Comparison of ENCODE assay signal across 19 mouse cellular contexts in genomic region chr10:51056950-51057349, GRCm38 (mm10).
DNase-seq lines count a peak whose midpoint lies in the region; ATAC-seq lines count a peak whose summit lies in the region.
"Had no signal": no experiment of that assay in that cellular context is flagged by ENCODE, and none has a peak within 500 bp of the region (broad histone marks: within the 10 kb centered on the region; RNA-seq: fewer than 3 reads in every experiment).

No protein-coding gene starts in this region.

- WGBS in forebrain, embryonic 12.5 days: 57% methylated on average over 1 of the region's 1 CpGs
- 34% methylated on average over 1 of the region's 1 CpGs for WGBS in forebrain, embryonic 11.5 days
- 14% methylated on average over 1 of the region's 1 CpGs for WGBS in embryonic facial prominence, embryonic 15.5 days

- no peak overlapping the region for H3K27ac ChIP-seq in forebrain, embryonic 12.5 days
- H3K27ac ChIP-seq in forebrain, embryonic 11.5 days (ENCODE audit: low read depth, low read length): no peak overlapping the region
- H3K27ac ChIP-seq in embryonic facial prominence, embryonic 15.5 days (replicated peaks): no peak overlapping the region
- H3K27ac ChIP-seq: liver, embryonic 14.5 days; neural tube, embryonic 12.5 days; stomach, embryonic 15.5 days had no signal

- no peak overlapping the region for H3K4me3 ChIP-seq in forebrain, embryonic 12.5 days (replicated peaks)
- no peak overlapping the region for H3K4me3 ChIP-seq in forebrain, embryonic 11.5 days (ENCODE audit: low read depth, low read length)
- H3K4me3 ChIP-seq in embryonic facial prominence, embryonic 15.5 days (replicated peaks): no peak overlapping the region
- H3K4me3 ChIP-seq: neural tube, embryonic 12.5 days; stomach, embryonic 15.5 days had no signal

- H3K9ac ChIP-seq in forebrain, embryonic 12.5 days: no peak overlapping the region
- H3K9ac ChIP-seq in forebrain, embryonic 11.5 days (ENCODE audit: low read length): no peak overlapping the region
- no peak overlapping the region for H3K9ac ChIP-seq in embryonic facial prominence, embryonic 15.5 days
- H3K9ac ChIP-seq: liver, embryonic 14.5 days; neural tube, embryonic 12.5 days; stomach, embryonic 15.5 days had no signal

- intact Hi-C loops in heart, postnatal 25 days (cut with DNase I): no loop called here

- no peak for DNase-seq in forebrain, embryonic 11.5 days (ENCODE audit: low spot score)
- DNase-seq in kidney, adult 8-10 months: peak; percentile 0 to 2
- DNase-seq in kidney, adult 18-20 months: no peak
- DNase-seq in Muller cell, postnatal 12 days (ENCODE audit: inconsistent ontology term): peak; percentile 17
- DNase-seq in heart, postnatal 25 days (ENCODE audit: low spot score): no peak
- DNase-seq: adrenal gland, postnatal 10 days; cerebellum, postnatal 36 days; heart, adult 18-20 months; heart, postnatal 14 days; layer of hippocampus, adult 9-11 months; lung, postnatal 10 days; thymus, postnatal 36 days had no signal

- H3K27me3 ChIP-seq in forebrain, embryonic 12.5 days: no peaks in the 10 kb centered on the region
- H3K27me3 ChIP-seq in forebrain, embryonic 11.5 days (ENCODE audit: control insufficient read depth, insufficient read depth, low read length): no peaks in the 10 kb centered on the region
- no peaks in the 10 kb centered on the region for H3K27me3 ChIP-seq in embryonic facial prominence, embryonic 15.5 days
- H3K27me3 ChIP-seq: neural tube, embryonic 12.5 days; stomach, embryonic 15.5 days had no signal

- H3K4me1 ChIP-seq in forebrain, embryonic 12.5 days: no peaks in the 10 kb centered on the region; the same call in 1 of the 2 replicates
- H3K4me1 ChIP-seq in forebrain, embryonic 11.5 days (replicated peaks; ENCODE audit: control insufficient read depth, insufficient read depth, low read length): no peaks in the 10 kb centered on the region
- no peaks in the 10 kb centered on the region for H3K4me1 ChIP-seq in embryonic facial prominence, embryonic 15.5 days
- H3K4me1 ChIP-seq: neural tube, embryonic 12.5 days; stomach, embryonic 15.5 days had no signal

- ATAC-seq in forebrain, embryonic 12.5 days (ENCODE audit: low FRiP score): peak; percentile 33; the same call in 1 of the 2 replicates
- no peak for ATAC-seq in forebrain, embryonic 11.5 days (replicated peaks; ENCODE audit: low FRiP score)
- peak; percentile 39; the same call in 1 of the 2 replicates for ATAC-seq in embryonic facial prominence, embryonic 15.5 days (ENCODE audit: insufficient number of reproducible peaks, low FRiP score, low TSS enrichment, low read depth)
- ATAC-seq in megakaryocyte-erythroid progenitor cell, adult 5-6 weeks (replicated peaks; ENCODE audit: low FRiP score, low TSS enrichment, poor library complexity, severe bottlenecking): no peak
- ATAC-seq: intestine, postnatal 0 days had no signal

- no peaks in the 10 kb centered on the region for H3K9me3 ChIP-seq in forebrain, embryonic 12.5 days
- H3K9me3 ChIP-seq in forebrain, embryonic 11.5 days (ENCODE audit: control insufficient read depth, low read length): no peaks in the 10 kb centered on the region
- no peaks in the 10 kb centered on the region for H3K9me3 ChIP-seq in embryonic facial prominence, embryonic 15.5 days (replicated peaks)
- H3K9me3 ChIP-seq: neural tube, embryonic 12.5 days; stomach, embryonic 15.5 days had no signal

- no peak overlapping the region for H3K4me2 ChIP-seq in forebrain, embryonic 12.5 days
- no peak overlapping the region for H3K4me2 ChIP-seq in forebrain, embryonic 11.5 days (ENCODE audit: low read depth, low read length, severe bottlenecking)
- no peak overlapping the region for H3K4me2 ChIP-seq in embryonic facial prominence, embryonic 15.5 days (replicated peaks)
- H3K4me2 ChIP-seq: neural tube, embryonic 12.5 days; stomach, embryonic 15.5 days had no signal

- no peaks in the 10 kb centered on the region for H3K36me3 ChIP-seq in forebrain, embryonic 12.5 days (replicated peaks)
- H3K36me3 ChIP-seq in forebrain, embryonic 11.5 days (ENCODE audit: control insufficient read depth, insufficient read depth, low read length): no peaks in the 10 kb centered on the region
- H3K36me3 ChIP-seq in embryonic facial prominence, embryonic 15.5 days: no peaks in the 10 kb centered on the region
- H3K36me3 ChIP-seq: neural tube, embryonic 12.5 days; stomach, embryonic 15.5 days had no signal

Comparison
In these comparisons a context has a peak if more than half of its experiments do, and no peak if none do; other contexts are left out.
1. ATAC-seq: peak in forebrain, embryonic 12.5 days (single experiment) and embryonic facial prominence, embryonic 15.5 days (single experiment); none in forebrain, embryonic 11.5 days (single experiment) and megakaryocyte-erythroid progenitor cell, adult 5-6 weeks (single experiment).
2. DNase-seq: peak in kidney, adult 8-10 months (2 of 2) and Muller cell, postnatal 12 days (single experiment); none in forebrain, embryonic 11.5 days (single experiment), kidney, adult 18-20 months (single experiment) and heart, postnatal 25 days (single experiment).